Mouse (Mus musculus) liver, adult 2 months (tissue): ENCODE results near the gene Antxr2. TPM values are rescaled to one million over a fixed set of nuclear protein-coding genes. Genes with fewer than 3 reads are reported as not detected.

ENCODE experiments used
- DNase-seq: peaks from one replicate; pipeline ENCODE4 v3.0.0-alpha.2; 2011; ENCODE audit warnings: low read depth, low spot score; ENCODE audit errors: extremely low read depth
- H3K27ac ChIP-seq: fragments of 200-500 bp; replicated peaks from 2 replicates; pipeline ENCODE4 v1.5.1; 2012; ENCODE audit warnings: low read depth, mild to moderate bottlenecking, control low read depth, inconsistent platforms, low read length; ENCODE audit not compliant: insufficient read depth
- H3K27me3 ChIP-seq: fragments of 200-500 bp; 2 replicates; pipeline ENCODE4 v1.6.1; 2012; ENCODE audit warnings: mild to moderate bottlenecking, moderate library complexity, low read length, inconsistent platforms; ENCODE audit not compliant: control insufficient read depth, insufficient read depth
- H3K36me3 ChIP-seq: fragments of 200-500 bp; 2 replicates; pipeline ENCODE4 v1.6.1; 2012; ENCODE audit warnings: low read length, inconsistent platforms; ENCODE audit not compliant: control insufficient read depth, insufficient read depth
- H3K4me1 ChIP-seq: fragments of 200-500 bp; 2 replicates; pipeline ENCODE4 v1.6.1; 2011; ENCODE audit warnings: low read length; ENCODE audit not compliant: control insufficient read depth, insufficient read depth
- H3K4me3 ChIP-seq: fragments of 200-500 bp; 2 replicates; pipeline ENCODE4 v1.5.1; 2011; ENCODE audit warnings: low read depth, mild to moderate bottlenecking, control low read depth, low read length, moderate library complexity; ENCODE audit not compliant: insufficient read depth
- H3K79me2 ChIP-seq: fragments of 200-500 bp; 2 replicates; pipeline ENCODE4 v1.6.1; 2012; ENCODE audit warnings: inconsistent platforms, mild to moderate bottlenecking, low read length, moderate library complexity; ENCODE audit not compliant: control insufficient read depth, insufficient read depth
- H3K9ac ChIP-seq: fragments of 200-500 bp; 2 replicates; pipeline ENCODE4 v1.6.1; 2012; ENCODE audit warnings: low read depth, mild to moderate bottlenecking, control low read depth, inconsistent platforms, low read length
- CTCF ChIP-seq: fragments of 200-500 bp; IDR thresholded peaks from 2 replicates; pipeline ENCODE4 v1.5.1; 2011; ENCODE audit warnings: low read depth, low read length, control low read depth
- POLR2A ChIP-seq: fragments of 200-500 bp; IDR thresholded peaks from 2 replicates; pipeline ENCODE4 v1.6.1; 2011; ENCODE audit warnings: low read length, control low read depth; ENCODE audit not compliant: insufficient read depth; ENCODE audit errors: extremely low read depth
- WGBS: fragments of 180-500 bp; shearing (Covaris S2); methylation state at CpG from one replicate; pipeline ENCODE4 v1.1.7; 2018; 5-methylcytosine and 5-hydroxymethylcytosine counted together
- polyA plus RNA-seq: library from polyadenylated mRNA; depleted of rRNA; stranded (reverse); fragments of >200 nt; gene quantifications from 2 replicates; pipeline ENCODE4 v1.2.3, GENCODE M21; 2012
- total RNA-seq: library from RNA; depleted of rRNA; stranded (reverse); fragments of >200 nt; gene quantifications from 2 replicates; pipeline ENCODE4 v1.2.3, GENCODE M21; 2014

Antxr2 gene
- total and polyA plus RNA-seq, 2 experiments, result 5.5 to 24.9 TPM

- H3K4me3 ChIP-seq, result no peak overlapping the region
- H3K36me3 ChIP-seq, result peaks cover 20% of the 10 kb centered on the region
- 95% methylated on average over 5 of the region's 5 CpGs for WGBS
- no peaks in the 10 kb centered on the region for H3K27me3 ChIP-seq
- H3K4me1 ChIP-seq, result no peaks in the 10 kb centered on the region
- no peak overlapping the region for H3K9ac ChIP-seq
- TF ChIP-seq POLR2A (no peak), CTCF (no peak)
- H3K27ac ChIP-seq, result no peak overlapping the region
- no peak for DNase-seq
- no peaks in the 10 kb centered on the region for H3K79me2 ChIP-seq
Measured at GRCm38 (mm10) chr5:97957501-97957900, 73.3 kb downstream of the Antxr2 start.

DNA sequence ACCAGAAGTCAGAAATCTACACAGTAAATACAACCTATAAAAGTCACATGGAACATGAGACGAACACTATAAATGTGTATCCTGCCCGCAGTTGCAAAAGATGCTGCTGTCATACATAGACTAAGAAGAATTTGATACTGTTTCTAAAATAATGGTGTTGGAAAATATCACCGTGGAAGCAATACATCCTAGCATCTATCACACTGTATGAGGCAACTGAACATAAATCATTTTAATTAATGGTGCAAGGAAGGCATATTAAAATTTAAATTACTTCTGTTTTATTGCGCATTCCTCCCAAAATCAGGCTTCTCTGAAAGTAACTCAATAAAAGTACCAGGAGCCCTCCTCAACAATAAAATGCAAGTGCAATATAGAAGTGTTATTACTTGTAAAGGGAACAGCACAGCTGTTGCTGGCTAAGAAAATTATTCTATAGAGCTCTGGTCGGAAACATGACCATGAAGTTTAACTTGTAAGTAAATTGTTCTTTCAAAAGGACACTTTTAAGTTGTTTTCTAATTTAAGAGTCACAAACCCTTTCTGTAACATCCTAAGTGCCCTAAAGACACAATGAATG, 76.6 kb downstream of the Antxr2 start:
- WGBS, result 96% methylated on average over 5 of the region's 5 CpGs
- DNase-seq, result no peak
- Histone ChIP-seq H3K9ac (no peak overlapping the region), H3K27ac (no peak overlapping the region), H3K4me3 (no peak overlapping the region), H3K4me1 (no peaks in the 10 kb centered on the region), H3K36me3 (peaks cover 9% of the 10 kb centered on the region), H3K79me2 (no peaks in the 10 kb centered on the region), H3K27me3 (no peaks in the 10 kb centered on the region)
- no peak for TF ChIP-seq CTCF
- no peak for TF ChIP-seq POLR2A

DNA sequence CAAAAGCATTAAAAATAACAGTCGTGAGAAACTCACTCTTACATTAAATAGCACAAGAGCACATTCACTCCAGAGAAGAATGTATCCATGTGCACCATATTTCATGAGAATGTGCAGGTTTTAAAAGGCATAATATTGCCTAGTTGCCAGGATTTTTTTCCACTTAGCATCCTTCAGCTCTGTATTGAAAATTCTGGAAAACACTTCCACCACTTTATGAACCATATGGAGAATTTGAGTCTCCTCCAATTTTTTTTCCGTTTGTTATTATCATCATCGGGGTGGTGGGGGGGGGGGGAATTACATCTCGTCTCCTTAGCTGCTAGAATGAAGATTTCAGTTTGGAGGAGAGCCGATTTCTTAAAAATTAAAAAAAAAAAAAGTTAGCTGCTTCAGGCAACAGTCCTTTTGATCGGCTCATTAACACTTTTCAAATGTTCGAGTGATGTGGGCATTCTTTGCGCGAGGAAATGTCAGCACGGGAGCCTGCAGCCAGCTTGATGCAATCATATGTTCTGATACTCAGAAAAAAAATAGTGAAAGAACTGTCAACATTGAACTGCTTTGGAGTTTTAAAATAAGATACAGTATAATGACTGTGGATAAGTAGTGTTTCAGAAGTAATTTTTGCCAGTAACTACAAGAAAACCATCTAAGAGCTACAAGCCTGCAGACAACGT, 77.5 kb downstream of the Antxr2 start:
- H3K4me1 ChIP-seq, result no peaks in the 10 kb centered on the region
- no peak overlapping the region for H3K27ac ChIP-seq
- DNase-seq, result no peak
- 90% methylated on average over 11 of the region's 11 CpGs for WGBS
- TF ChIP-seq POLR2A (no peak), CTCF (no peak)
- no peaks in the 10 kb centered on the region for H3K27me3 ChIP-seq
- H3K4me3 ChIP-seq, result no peak overlapping the region
- H3K79me2 ChIP-seq, result no peaks in the 10 kb centered on the region
- no peak overlapping the region for H3K9ac ChIP-seq
- H3K36me3 ChIP-seq, result peaks cover 7% of the 10 kb centered on the region

DNA sequence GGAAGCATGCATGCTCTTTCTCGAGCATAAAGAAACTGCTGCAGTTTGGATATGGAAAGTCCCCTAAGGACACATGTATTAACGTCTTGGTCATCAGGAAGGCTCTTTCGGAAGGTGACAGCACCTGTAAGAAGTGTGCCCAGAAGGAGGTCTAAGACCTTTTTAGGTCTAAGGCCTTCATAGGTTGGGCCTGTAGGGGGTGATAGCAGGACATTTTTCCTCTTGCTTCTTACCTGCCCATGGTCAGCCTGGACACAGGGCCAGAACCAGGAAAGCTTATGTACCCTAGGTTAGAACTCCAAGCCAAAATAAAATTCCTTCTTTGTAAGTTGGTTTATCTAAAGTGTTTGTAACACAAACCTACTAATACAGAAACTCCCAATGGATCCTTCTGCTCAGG, 83.6 kb downstream of the Antxr2 start:
- H3K4me1 ChIP-seq, result no peaks in the 10 kb centered on the region
- H3K4me3 ChIP-seq, result no peak overlapping the region
- H3K9ac ChIP-seq, result no peak overlapping the region
- H3K36me3 ChIP-seq, result peaks cover 7% of the 10 kb centered on the region
- no peak overlapping the region for H3K27ac ChIP-seq
- 64% methylated on average over 3 of the region's 3 CpGs for WGBS
- DNase-seq, result peak; percentile 46
- H3K79me2 ChIP-seq, result no peaks in the 10 kb centered on the region
- TF ChIP-seq CTCF, result peak; percentile 26; the same call in 1 of the 2 replicates
- no peak for TF ChIP-seq POLR2A
- H3K27me3 ChIP-seq, result no peaks in the 10 kb centered on the region

DNA sequence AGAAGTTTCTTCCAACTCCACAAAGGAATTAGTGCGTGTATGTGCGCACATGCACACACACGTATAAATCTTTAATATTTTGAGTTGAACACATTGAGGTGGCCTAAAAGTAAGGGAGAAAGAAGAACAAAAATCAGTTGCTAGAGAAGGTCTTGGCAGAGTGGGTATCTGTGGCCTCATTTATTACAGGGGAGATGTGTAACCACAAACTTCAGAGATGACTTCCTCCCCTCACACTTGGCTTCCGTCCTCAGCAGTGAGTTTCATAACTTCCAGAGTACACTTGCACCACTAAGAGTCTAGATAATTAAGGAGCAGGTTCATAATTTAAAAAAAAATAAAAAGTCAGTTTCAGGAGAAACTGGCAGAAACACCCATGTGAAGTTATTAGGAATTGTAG, 84.6 kb downstream of the Antxr2 start:
- Histone ChIP-seq H3K4me1 (no peaks in the 10 kb centered on the region), H3K9ac (no peak overlapping the region), H3K4me3 (no peak overlapping the region), H3K27ac (no peak overlapping the region), H3K27me3 (no peaks in the 10 kb centered on the region), H3K36me3 (peaks cover 7% of the 10 kb centered on the region), H3K79me2 (no peaks in the 10 kb centered on the region)
- TF ChIP-seq CTCF (no peak), POLR2A (no peak)
- WGBS, result 87% methylated on average over 4 of the region's 4 CpGs
- no peak for DNase-seq
